Mouse (Mus musculus) CH12.LX (cell line): ENCODE results near the gene Plxna2. TPM values are rescaled to one million over a fixed set of nuclear protein-coding genes. Genes with fewer than 3 reads are reported as not detected.

Experiments
- DNase-seq: peaks from one replicate; pipeline ENCODE4 v3.0.0-alpha.2; 2013; ENCODE audit errors: extremely low read depth
- H3K27ac ChIP-seq: 2 replicates; pipeline ENCODE4 v1.5.1; 2012; ENCODE audit warnings: low read depth, mild to moderate bottlenecking, control low read depth, moderate library complexity; ENCODE audit not compliant: insufficient read depth
- H3K27me3 ChIP-seq: replicated peaks from 2 replicates; pipeline ENCODE3; 2012; ENCODE audit warnings: inconsistent platforms
- H3K36me3 ChIP-seq, 2 experiments: replicated peaks in 1 of 2; 2 replicates each; pipeline versions ENCODE3 to v1.6.1; 2012; ENCODE audit warnings: inconsistent platforms in 1 of 2, low read length in 1 of 2, mild to moderate bottlenecking in 1 of 2, mixed read lengths in 1 of 2, moderate library complexity in 1 of 2; ENCODE audit not compliant: control insufficient read depth in 1 of 2, insufficient read depth in 1 of 2
- H3K4me1 ChIP-seq, 2 experiments: 2 replicates each; pipeline ENCODE4 v1.6.1; 2012; ENCODE audit warnings: inconsistent platforms in 1 of 2, moderate library complexity in 1 of 2; ENCODE audit not compliant: insufficient read depth in 2 of 2, control insufficient read depth in 1 of 2
- H3K4me2 ChIP-seq: 2 replicates; pipeline ENCODE4 v1.6.1; 2012; ENCODE audit warnings: low read depth, mild to moderate bottlenecking, control low read depth; ENCODE audit not compliant: poor library complexity, insufficient read depth, severe bottlenecking
- H3K4me3 ChIP-seq, 3 experiments: fragments of 150-350 bp in 1 of 3; sonication (generic) in 1 of 3; replicated peaks in 1 of 3; 2 replicates each; pipeline versions ENCODE3 to v1.5.1; 2011 to 2012; ENCODE audit warnings: low read depth in 2 of 3, low read length in 2 of 3, mild to moderate bottlenecking in 2 of 3, moderate library complexity in 2 of 3, control low read depth in 1 of 3, improper control_type of control experiment in 1 of 3, inconsistent platforms in 1 of 3, mixed read lengths in 1 of 3; ENCODE audit not compliant: poor library complexity in 1 of 3
- H3K79me2 ChIP-seq: replicated peaks from 2 replicates; pipeline ENCODE4 v1.6.1; 2012; ENCODE audit warnings: mild to moderate bottlenecking, moderate library complexity; ENCODE audit not compliant: control insufficient read depth, poor library complexity, insufficient read depth, severe bottlenecking; ENCODE audit errors: extremely low read depth
- H3K9ac ChIP-seq: 2 replicates; pipeline ENCODE4 v1.6.1; 2012; ENCODE audit warnings: low read depth, mild to moderate bottlenecking, control low read depth, moderate library complexity; ENCODE audit not compliant: insufficient read depth
- H3K9me3 ChIP-seq: replicated peaks from 2 replicates; pipeline ENCODE3; 2012; ENCODE audit warnings: low read length, inconsistent platforms, mixed read lengths
- BHLHE40 ChIP-seq: IDR thresholded peaks from 2 replicates; pipeline ENCODE4 v1.6.1; 2011; ENCODE audit warnings: mild to moderate bottlenecking, low read depth, low read length, improper control_type of control experiment
- CHD2 ChIP-seq: IDR thresholded peaks from 2 replicates; pipeline ENCODE4 v1.6.1; 2011; ENCODE audit warnings: low read length, improper control_type of control experiment
- CTCF ChIP-seq, 2 experiments: IDR thresholded peaks in 1 of 2; conservative IDR thresholded peaks in 1 of 2; 2 replicates each; pipeline ENCODE4 v1.5.1; 2011 to 2012; ENCODE audit warnings: low read depth in 2 of 2, low read length in 2 of 2, improper control_type of control experiment in 1 of 2, inconsistent platforms in 1 of 2, mild to moderate bottlenecking in 1 of 2, moderate library complexity in 1 of 2
- E2F4 ChIP-seq: IDR thresholded peaks from 2 replicates; pipeline ENCODE4 v1.6.1; 2011; ENCODE audit warnings: low read depth, low read length, improper control_type of control experiment; ENCODE audit not compliant: insufficient replicate concordance
- ELF1 ChIP-seq: IDR thresholded peaks from 2 replicates; pipeline ENCODE4 v1.6.1; 2014; ENCODE audit warnings: low read depth, mild to moderate bottlenecking, inconsistent platforms, low read length, improper control_type of control experiment
- EP300 ChIP-seq: IDR thresholded peaks from 2 replicates; pipeline ENCODE4 v1.6.1; 2011; ENCODE audit warnings: low read length, improper control_type of control experiment
- ETS1 ChIP-seq: conservative IDR thresholded peaks from 2 replicates; pipeline ENCODE4 v1.6.1; 2012; ENCODE audit warnings: low read depth, mild to moderate bottlenecking, inconsistent platforms, low read length, improper control_type of control experiment, moderate library complexity
- HCFC1 ChIP-seq: IDR thresholded peaks from 2 replicates; pipeline ENCODE4 v1.6.1; 2012; ENCODE audit warnings: low read depth, mild to moderate bottlenecking, inconsistent platforms, low read length, improper control_type of control experiment
- JUN ChIP-seq: IDR thresholded peaks from 2 replicates; pipeline ENCODE4 v1.6.1; 2011; ENCODE audit warnings: low read depth, mild to moderate bottlenecking, low read length, improper control_type of control experiment, moderate library complexity; ENCODE audit not compliant: insufficient read depth
- KAT2A ChIP-seq: IDR thresholded peaks from 2 replicates; pipeline ENCODE4 v1.6.1; 2012; ENCODE audit warnings: low read length, improper control_type of control experiment, inconsistent platforms; ENCODE audit not compliant: insufficient replicate concordance
- MAFK ChIP-seq: IDR thresholded peaks from 2 replicates; pipeline ENCODE4 v1.6.1; 2011; ENCODE audit warnings: low read length, improper control_type of control experiment; ENCODE audit not compliant: insufficient replicate concordance
- MAX ChIP-seq: IDR thresholded peaks from 2 replicates; pipeline ENCODE4 v1.6.1; 2011; ENCODE audit warnings: low read length, improper control_type of control experiment
- MAZ ChIP-seq: IDR thresholded peaks from 2 replicates; pipeline ENCODE4 v1.6.1; 2012; ENCODE audit warnings: low read depth, mild to moderate bottlenecking, inconsistent platforms, low read length, improper control_type of control experiment, moderate library complexity
- MXI1 ChIP-seq: IDR thresholded peaks from 2 replicates; pipeline ENCODE4 v1.6.1; 2011; ENCODE audit warnings: mild to moderate bottlenecking, low read depth, low read length, improper control_type of control experiment
- MYC ChIP-seq: IDR thresholded peaks from 2 replicates; pipeline ENCODE4 v1.6.1; 2011; ENCODE audit warnings: low read depth, mild to moderate bottlenecking, improper control_type of control experiment, low read length
- SIN3A ChIP-seq: IDR thresholded peaks from 2 replicates; pipeline ENCODE4 v1.6.1; 2012; ENCODE audit warnings: low read length, improper control_type of control experiment, inconsistent platforms
- TBP ChIP-seq: conservative IDR thresholded peaks from 2 replicates; pipeline ENCODE4 v1.6.1; 2011; ENCODE audit warnings: low read depth, low read length, improper control_type of control experiment
- ZC3H11A ChIP-seq: IDR thresholded peaks from 2 replicates; pipeline ENCODE4 v1.6.1; 2012; ENCODE audit warnings: low read depth, mild to moderate bottlenecking, inconsistent platforms, low read length, improper control_type of control experiment
- ZKSCAN1 ChIP-seq: IDR thresholded peaks from 2 replicates; pipeline ENCODE4 v1.6.1; 2012; ENCODE audit warnings: low read depth, inconsistent platforms, low read length, improper control_type of control experiment, borderline replicate concordance
- ZMIZ1 ChIP-seq: IDR thresholded peaks from 2 replicates; pipeline ENCODE4 v1.6.1; 2012; ENCODE audit warnings: low read depth, mild to moderate bottlenecking, inconsistent platforms, low read length, improper control_type of control experiment
- ZNF384 ChIP-seq: IDR thresholded peaks from 2 replicates; pipeline ENCODE4 v1.6.1; 2012; ENCODE audit warnings: low read depth, low read length, improper control_type of control experiment, inconsistent platforms
- dilution Hi-C: fragments of 300-500 bp; cut with MboI; formaldehyde crosslinking; loops from 2 replicates; pipeline ENCODE4 v1.14.3; 2020; ENCODE audit warnings: low sequenced_read_pairs; ENCODE audit not compliant: extremely low pct_unique_long_range_greater_than_20kb, extremely low pct_ligation_motif_present
- in situ Hi-C: fragments of 300-500 bp; cut with MboI; formaldehyde crosslinking; loops from 3 replicates; pipeline ENCODE4 v1.14.3; 2019; ENCODE audit warnings: low sequenced_read_pairs, low pct_ligation_motif_present, low pct_unique_long_range_greater_than_20kb, mixed read lengths
- polyA plus RNA-seq: library from polyadenylated mRNA; unstranded; fragments of >175 nt; gene quantifications from 2 replicates; pipeline ENCODE4 v1.2.1, GENCODE M21; 2012; ENCODE audit warnings: low read depth; ENCODE audit not compliant: insufficient read length
- total RNA-seq, 2 experiments: library from RNA; depleted of rRNA; stranded (reverse); fragments of 300-350 nt in 1 of 2; fragments of >200 nt in 1 of 2; gene quantifications; 2 replicates each; pipeline ENCODE4 v1.2.3; 2012 to 2014

Gene Plxna2
- total and polyA plus RNA-seq, 3 experiments: 0.04 to 0.05 (median 0.04) TPM

- no peak overlapping the region for H3K9ac ChIP-seq
- no peaks in the 10 kb centered on the region for H3K9me3 ChIP-seq
- in situ Hi-C loops (no loop called here), dilution Hi-C loops (no loop called here)
- no peak for DNase-seq
- no peaks in the 10 kb centered on the region for H3K36me3 ChIP-seq
- H3K79me2 ChIP-seq: no peaks in the 10 kb centered on the region
- no peak for TF ChIP-seq ZC3H11A
- H3K4me2 ChIP-seq: no peak overlapping the region
- H3K27me3 ChIP-seq: no peaks in the 10 kb centered on the region
- no peak overlapping the region for H3K27ac ChIP-seq
- no peak overlapping the region for H3K4me3 ChIP-seq
- H3K4me1 ChIP-seq: no peaks in the 10 kb centered on the region
Observed at GRCm38 (mm10) chr1:194693488-194693887, 75.5 kb downstream of the Plxna2 start.

DNA sequence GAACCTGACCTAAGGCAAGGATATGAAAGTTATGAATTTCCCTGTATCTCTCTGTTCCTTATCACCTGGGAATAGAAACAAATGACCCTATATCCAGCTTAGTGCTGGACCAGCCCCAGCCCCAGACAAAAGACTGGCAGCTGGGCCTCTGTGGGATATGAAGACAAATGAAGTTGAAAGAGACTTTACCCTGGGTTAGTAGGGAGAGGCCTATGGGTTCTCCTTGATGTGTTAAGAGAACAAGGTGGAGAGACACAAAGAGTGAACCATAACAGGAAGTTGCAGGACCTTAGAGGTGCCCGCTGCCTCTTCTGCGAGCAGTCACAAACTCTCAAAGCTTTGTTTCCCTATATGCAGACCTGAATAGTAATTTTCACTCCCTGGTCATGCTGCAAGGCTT is 76.8 kb downstream of the Plxna2 start:
- no peak for DNase-seq
- dilution Hi-C loops (no loop called here), in situ Hi-C loops (no loop called here)
- no peaks in the 10 kb centered on the region for H3K79me2 ChIP-seq
- no peaks in the 10 kb centered on the region for H3K36me3 ChIP-seq
- H3K27ac ChIP-seq: no peak overlapping the region
- TF ChIP-seq MAX (no peak), KAT2A (no peak), MXI1 (no peak), JUN (no peak), E2F4 (no peak), MAZ (no peak), ZNF384 (no peak), ELF1 (no peak), EP300 (no peak), CHD2 (no peak), HCFC1 (no peak), SIN3A (no peak), ZKSCAN1 (no peak), BHLHE40 (no peak), CTCF (conservative IDR thresholded peaks at IDR 0.05 in 1 of 2, IDR thresholded peaks at IDR 0.05 in 1 of 2; ENCODE audit: low read depth in 2 of 2, low read length in 2 of 2) (no peak), TBP (no peak), ETS1 (no peak), ZMIZ1 (no peak), MYC (no peak), MAFK (no peak)
- H3K9ac ChIP-seq: no peak overlapping the region
- H3K9me3 ChIP-seq: no peaks in the 10 kb centered on the region
- H3K27me3 ChIP-seq: no peaks in the 10 kb centered on the region
- no peak overlapping the region for H3K4me3 ChIP-seq
- no peaks in the 10 kb centered on the region for H3K4me1 ChIP-seq
- H3K4me2 ChIP-seq: no peak overlapping the region
